Mouse (Mus musculus): ENCODE measurements around the gene Mrpl1. TPM values are rescaled to one million over a fixed set of nuclear protein-coding genes. Genes with fewer than 3 reads are reported as not detected.

The Mrpl1 gene
- total RNA-seq (2021), result 10 to 100 TPM; 14.4 to 14.9 TPM
- long read RNA-seq, transcript Mrpl1-201 (9 exons, 3,431 nt), result major isoform, 22 of 25 reads
- long read RNA-seq, partial matches to known transcripts, result 1 of 25 reads
- long read RNA-seq, other reads (novel, unspliced or antisense), result 2 of 25 reads

GRCm38 (mm10) chr5:96209459-96209858 lies at the start of gene Mrpl1:
Gene Mrpl1, plus strand, starts transcription at chr5:96209493.
- DNase-seq (ENCODE audit: low spot score in 2 of 2), result peak in 1 of 2 experiments; percentile 30

GRCm38 (mm10) chr5:96160467-96161262 lies 48.6 kb upstream of the Mrpl1 start:
- peak; percentile 13 to 27 for DNase-seq (ENCODE audit: low spot score in 2 of 2)

GRCm38 (mm10) chr5:96161263-96161577 lies 48.1 kb upstream of the Mrpl1 start:
- DNase-seq (ENCODE audit: low spot score in 2 of 2), result no peak

- DNase-seq (ENCODE audit: low spot score in 2 of 2), result peak; percentile 47 to 72
These were observed 47.5 kb upstream of the Mrpl1 start for GRCm38 (mm10) chr5:96161578-96162398.

- DNase-seq (ENCODE audit: low spot score in 2 of 2), result peak; percentile 69 to 84
These were observed 46.6 kb upstream of the Mrpl1 start for GRCm38 (mm10) chr5:96162399-96163331.

GRCm38 (mm10) chr5:96163396-96164020 lies 45.8 kb upstream of the Mrpl1 start:
- no peak for DNase-seq (ENCODE audit: low spot score in 2 of 2)

- DNase-seq (ENCODE audit: low spot score in 2 of 2), result peak in 1 of 2 experiments; percentile 49
These were observed 45.3 kb upstream of the Mrpl1 start, which contains the start of gene Cnot6l for GRCm38 (mm10) chr5:96164021-96164411. Gene Cnot6l, minus strand, starts transcription at chr5:96164171.

GRCm38 (mm10) chr5:96166761-96167160 lies 42.5 kb upstream of the Mrpl1 start:
- no peak for DNase-seq (ENCODE audit: low spot score in 2 of 2)

GRCm38 (mm10) chr5:96170443-96170842 lies 38.9 kb upstream of the Mrpl1 start:
- DNase-seq (ENCODE audit: low spot score in 2 of 2), result no peak

GRCm38 (mm10) chr5:96171765-96172164 lies 37.5 kb upstream of the Mrpl1 start:
- DNase-seq (ENCODE audit: low spot score in 2 of 2), result no peak

- DNase-seq (ENCODE audit: low spot score in 2 of 2), result no peak
These were observed 33.2 kb upstream of the Mrpl1 start for GRCm38 (mm10) chr5:96176121-96176520.

- no peak for DNase-seq (ENCODE audit: low spot score in 2 of 2)
These were observed 32.4 kb upstream of the Mrpl1 start for GRCm38 (mm10) chr5:96176879-96177358.

GRCm38 (mm10) chr5:96183211-96183610 lies 26.1 kb upstream of the Mrpl1 start:
- DNase-seq (ENCODE audit: low spot score in 2 of 2), result no peak

- no peak for DNase-seq (ENCODE audit: low spot score in 2 of 2)
These were observed 25.3 kb upstream of the Mrpl1 start for GRCm38 (mm10) chr5:96183987-96184386.

- no peak for DNase-seq (ENCODE audit: low spot score in 2 of 2)
These were observed 19.5 kb upstream of the Mrpl1 start for GRCm38 (mm10) chr5:96189761-96190160.

- no peak for DNase-seq (ENCODE audit: low spot score in 2 of 2)
These were observed 18.0 kb upstream of the Mrpl1 start for GRCm38 (mm10) chr5:96191251-96191650.

GRCm38 (mm10) chr5:96196547-96197052 lies 12.7 kb upstream of the Mrpl1 start:
- no peak for DNase-seq (ENCODE audit: low spot score in 2 of 2)

GRCm38 (mm10) chr5:96198271-96198670 lies 11.0 kb upstream of the Mrpl1 start:
- DNase-seq (ENCODE audit: low spot score in 2 of 2), result no peak

- DNase-seq (ENCODE audit: low spot score in 2 of 2), result no peak
These were observed 9.0 kb upstream of the Mrpl1 start for GRCm38 (mm10) chr5:96200269-96200668.

Data from layer of hippocampus, adult 18-20 months (tissue).